Mouse (Mus musculus): Measurements from ENCODE around the gene Nupr1. TPM values are rescaled to one million over a fixed set of nuclear protein-coding genes. Genes with fewer than 3 reads are reported as not detected.

Nupr1 gene
- polyA plus RNA-seq, 1 experiment from 2014 or later: 3.4 TPM

DNA sequence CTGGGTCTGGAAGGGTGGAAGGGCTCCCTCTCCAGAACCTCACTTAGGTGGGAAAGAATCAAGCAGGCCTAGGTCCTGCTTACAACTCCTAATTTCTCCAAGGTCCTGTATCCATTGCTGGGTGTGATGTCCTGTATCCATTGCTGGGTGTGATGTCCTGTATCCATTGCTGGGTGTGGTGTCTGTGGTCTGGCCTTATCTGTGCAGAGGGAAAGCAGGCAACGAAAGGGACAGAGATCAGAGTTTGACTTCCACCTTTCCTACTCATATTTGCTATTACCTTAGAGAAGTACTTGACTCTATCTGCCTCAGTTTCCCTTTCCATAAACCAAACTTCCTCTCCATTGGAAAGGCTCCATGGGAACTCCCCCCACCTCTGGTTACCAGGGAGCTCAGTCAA is 7.3 kb downstream of the Nupr1 start:
- DNase-seq (ENCODE audit: low spot score) (no peak), ATAC-seq (replicated peaks; ENCODE audit: insufficient number of reproducible peaks, low FRiP score, low TSS enrichment, low read depth) (no peak)
- H3K9ac ChIP-seq (replicated peaks; ENCODE audit: low read length): no peak overlapping the region
- no peaks in the 10 kb centered on the region for H3K4me1 ChIP-seq (ENCODE audit: control insufficient read depth, insufficient read depth, low read length)
- H3K36me3 ChIP-seq (replicated peaks; ENCODE audit: control insufficient read depth, insufficient read depth, low read depth, low read length): no peaks in the 10 kb centered on the region
- H3K4me3 ChIP-seq (ENCODE audit: low read depth, low read length): no peak overlapping the region
- no peak overlapping the region for H3K4me2 ChIP-seq (ENCODE audit: low read depth, low read length)
- 91% methylated on average over 1 of the region's 1 CpGs for WGBS
- H3K27ac ChIP-seq (replicated peaks; ENCODE audit: low read depth, low read length): no peak overlapping the region
- H3K9me3 ChIP-seq (replicated peaks; ENCODE audit: control insufficient read depth, low read length): no peaks in the 10 kb centered on the region
- no peaks in the 10 kb centered on the region for H3K27me3 ChIP-seq (ENCODE audit: control insufficient read depth, insufficient read depth, low read length)

GRCm38 (mm10) chr7:126621452-126622359 is 9.0 kb downstream of the Nupr1 start:
- Histone ChIP-seq H3K4me3 (ENCODE audit: low read depth, low read length) (no peak overlapping the region), H3K4me1 (ENCODE audit: control insufficient read depth, insufficient read depth, low read length) (no peaks in the 10 kb centered on the region)
- 86% methylated on average over 9 of the region's 9 CpGs for WGBS

DNA sequence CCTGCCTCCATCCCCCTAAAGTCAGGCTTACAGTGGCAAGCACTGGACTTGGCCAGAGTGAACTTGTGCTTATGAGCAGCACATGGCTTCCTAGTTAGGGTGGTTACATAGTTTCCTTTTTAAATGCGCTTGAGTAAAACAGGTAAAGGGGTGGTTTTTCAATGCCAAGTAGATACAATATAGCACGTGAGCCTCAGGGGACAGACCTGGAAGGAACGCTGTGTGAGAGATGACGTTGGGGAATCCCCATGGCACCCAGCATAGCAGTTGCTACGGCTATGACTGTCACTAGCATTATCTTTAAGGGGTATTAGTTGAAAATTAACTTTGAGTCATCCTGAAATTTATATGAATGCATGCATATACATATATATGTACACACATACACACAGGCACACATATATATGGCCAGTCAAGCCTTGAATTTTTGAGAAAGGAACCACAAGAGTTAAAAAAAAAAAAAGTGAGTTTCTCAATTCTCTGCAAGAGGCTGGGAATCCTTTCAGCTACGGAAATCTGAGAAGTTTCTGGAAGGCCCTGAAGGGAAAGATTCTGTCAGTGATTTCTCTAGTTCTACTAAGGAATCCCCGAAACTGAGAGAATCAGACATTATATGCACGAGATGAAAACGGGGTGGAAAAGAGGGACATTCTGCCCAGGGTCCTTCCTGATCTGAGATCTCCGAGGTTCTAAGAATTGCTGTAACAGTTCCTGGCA is 10.9 kb downstream of the Nupr1 start:
- ATAC-seq (replicated peaks; ENCODE audit: insufficient number of reproducible peaks, low FRiP score, low TSS enrichment, low read depth): no peak
- 76% methylated on average over 10 of the region's 10 CpGs for WGBS
- no peak overlapping the region for H3K4me2 ChIP-seq (ENCODE audit: low read depth, low read length)

More at GRCm38 (mm10) chr7:126621452-126622359, 9.0 kb downstream of the Nupr1 start:
- H3K27me3 ChIP-seq (ENCODE audit: control insufficient read depth, insufficient read depth, low read length): no peaks in the 10 kb centered on the region
- no peaks in the 10 kb centered on the region for H3K36me3 ChIP-seq (replicated peaks; ENCODE audit: control insufficient read depth, insufficient read depth, low read depth, low read length)
- H3K4me2 ChIP-seq (ENCODE audit: low read depth, low read length): no peak overlapping the region
- ATAC-seq (replicated peaks; ENCODE audit: insufficient number of reproducible peaks, low FRiP score, low TSS enrichment, low read depth) (no peak), DNase-seq (ENCODE audit: low spot score) (no peak)
- H3K27ac ChIP-seq (replicated peaks; ENCODE audit: low read depth, low read length): no peak overlapping the region
- no peak overlapping the region for H3K9ac ChIP-seq (replicated peaks; ENCODE audit: low read length)
- H3K9me3 ChIP-seq (replicated peaks; ENCODE audit: control insufficient read depth, low read length): no peaks in the 10 kb centered on the region

GRCm38 (mm10) chr7:126616707-126617106 is 14.0 kb downstream of the Nupr1 start:
- no peak for ATAC-seq (replicated peaks; ENCODE audit: insufficient number of reproducible peaks, low FRiP score, low TSS enrichment, low read depth)
- Histone ChIP-seq H3K4me1 (ENCODE audit: control insufficient read depth, insufficient read depth, low read length) (no peaks in the 10 kb centered on the region), H3K36me3 (replicated peaks; ENCODE audit: control insufficient read depth, insufficient read depth, low read depth, low read length) (no peaks in the 10 kb centered on the region), H3K27ac (replicated peaks; ENCODE audit: low read depth, low read length) (no peak overlapping the region), H3K9ac (replicated peaks; ENCODE audit: low read length) (no peak overlapping the region), H3K27me3 (ENCODE audit: control insufficient read depth, insufficient read depth, low read length) (no peaks in the 10 kb centered on the region), H3K4me2 (ENCODE audit: low read depth, low read length) (no peak overlapping the region), H3K4me3 (ENCODE audit: low read depth, low read length) (no peak overlapping the region), H3K9me3 (replicated peaks; ENCODE audit: control insufficient read depth, low read length) (no peaks in the 10 kb centered on the region)
- DNase-seq (ENCODE audit: low spot score): no peak
- 76% methylated on average over 3 of the region's 3 CpGs for WGBS

More for the DNA sequence above, 10.9 kb downstream of the Nupr1 start:
- H3K4me1 ChIP-seq (ENCODE audit: control insufficient read depth, insufficient read depth, low read length): no peaks in the 10 kb centered on the region
- no peaks in the 10 kb centered on the region for H3K27me3 ChIP-seq (ENCODE audit: control insufficient read depth, insufficient read depth, low read length)
- H3K36me3 ChIP-seq (replicated peaks; ENCODE audit: control insufficient read depth, insufficient read depth, low read depth, low read length): no peaks in the 10 kb centered on the region
- no peak overlapping the region for H3K27ac ChIP-seq (replicated peaks; ENCODE audit: low read depth, low read length)
- no peak for DNase-seq (ENCODE audit: low spot score)
- no peaks in the 10 kb centered on the region for H3K9me3 ChIP-seq (replicated peaks; ENCODE audit: control insufficient read depth, low read length)
- no peak overlapping the region for H3K4me3 ChIP-seq (ENCODE audit: low read depth, low read length)
- H3K9ac ChIP-seq (replicated peaks; ENCODE audit: low read length): no peak overlapping the region

DNA sequence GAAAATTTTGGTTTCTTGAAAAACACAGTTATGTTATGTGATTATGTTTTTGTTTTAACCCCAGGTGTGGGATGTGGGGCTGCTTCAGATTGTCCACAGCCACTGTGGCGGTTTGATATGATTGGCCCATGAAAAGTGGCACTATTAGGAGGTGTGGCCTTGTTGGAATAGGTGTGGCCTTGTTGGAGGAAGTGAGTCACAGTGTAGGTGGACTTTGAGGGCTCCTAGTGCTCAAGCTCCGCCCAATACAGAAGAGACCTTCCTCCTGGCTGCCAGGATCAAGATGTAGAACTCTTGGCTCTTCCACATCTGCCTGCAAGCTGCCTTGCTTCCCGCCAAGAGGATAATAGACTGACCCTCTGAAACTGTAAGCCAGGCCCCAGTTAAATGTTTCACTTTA is 17.9 kb downstream of the Nupr1 start:
- no peaks in the 10 kb centered on the region for H3K4me1 ChIP-seq (ENCODE audit: control insufficient read depth, insufficient read depth, low read length)
- 73% methylated on average over 3 of the region's 3 CpGs for WGBS
- no peak overlapping the region for H3K9ac ChIP-seq (replicated peaks; ENCODE audit: low read length)
- ATAC-seq (replicated peaks; ENCODE audit: insufficient number of reproducible peaks, low FRiP score, low TSS enrichment, low read depth) (no peak), DNase-seq (ENCODE audit: low spot score) (no peak)
- no peaks in the 10 kb centered on the region for H3K36me3 ChIP-seq (replicated peaks; ENCODE audit: control insufficient read depth, insufficient read depth, low read depth, low read length)
- no peaks in the 10 kb centered on the region for H3K27me3 ChIP-seq (ENCODE audit: control insufficient read depth, insufficient read depth, low read length)
- no peaks in the 10 kb centered on the region for H3K9me3 ChIP-seq (replicated peaks; ENCODE audit: control insufficient read depth, low read length)
- H3K4me3 ChIP-seq (ENCODE audit: low read depth, low read length): no peak overlapping the region
- H3K27ac ChIP-seq (replicated peaks; ENCODE audit: low read depth, low read length): no peak overlapping the region
- H3K4me2 ChIP-seq (ENCODE audit: low read depth, low read length): no peak overlapping the region

DNA sequence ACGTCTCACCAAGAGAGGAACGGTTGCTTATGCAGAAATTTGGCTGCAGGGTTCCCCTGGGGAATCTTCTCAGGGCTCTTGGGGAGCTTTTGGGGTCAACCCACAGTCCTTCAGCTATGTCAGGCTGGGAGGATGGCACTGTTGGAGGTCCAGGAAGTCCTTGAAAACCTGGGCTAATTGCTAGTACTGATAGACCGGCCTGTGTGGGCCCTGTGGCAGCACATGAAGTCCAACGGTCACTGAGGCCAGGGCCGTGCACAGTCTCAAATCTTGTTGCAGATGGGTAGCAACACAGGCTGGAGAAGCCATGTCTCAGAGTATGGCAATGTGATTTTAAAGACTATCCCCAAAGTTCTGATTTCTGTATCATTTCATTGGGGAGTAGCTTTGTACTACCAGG is 22.9 kb downstream of the Nupr1 start:
- WGBS: 81% methylated on average over 5 of the region's 5 CpGs
- Histone ChIP-seq H3K36me3 (replicated peaks; ENCODE audit: control insufficient read depth, insufficient read depth, low read depth, low read length) (no peaks in the 10 kb centered on the region), H3K27me3 (ENCODE audit: control insufficient read depth, insufficient read depth, low read length) (no peaks in the 10 kb centered on the region), H3K27ac (replicated peaks; ENCODE audit: low read depth, low read length) (no peak overlapping the region), H3K9me3 (replicated peaks; ENCODE audit: control insufficient read depth, low read length) (no peaks in the 10 kb centered on the region), H3K4me3 (ENCODE audit: low read depth, low read length) (no peak overlapping the region), H3K4me1 (ENCODE audit: control insufficient read depth, insufficient read depth, low read length) (no peaks in the 10 kb centered on the region), H3K9ac (replicated peaks; ENCODE audit: low read length) (no peak overlapping the region), H3K4me2 (ENCODE audit: low read depth, low read length) (no peak overlapping the region)
- ATAC-seq (replicated peaks; ENCODE audit: insufficient number of reproducible peaks, low FRiP score, low TSS enrichment, low read depth) (no peak), DNase-seq (ENCODE audit: low spot score) (no peak)

- WGBS: 66% methylated on average over 3 of the region's 3 CpGs
Measured at GRCm38 (mm10) chr7:126607064-126607463, 23.6 kb downstream of the Nupr1 start.

GRCm38 (mm10) chr7:126606611-126607010 is 24.1 kb downstream of the Nupr1 start:
- ATAC-seq (replicated peaks; ENCODE audit: insufficient number of reproducible peaks, low FRiP score, low TSS enrichment, low read depth) (no peak), DNase-seq (ENCODE audit: low spot score) (no peak)
- WGBS: 75% methylated on average over 5 of the region's 5 CpGs
- H3K9ac ChIP-seq (replicated peaks; ENCODE audit: low read length): no peak overlapping the region
- H3K9me3 ChIP-seq (replicated peaks; ENCODE audit: control insufficient read depth, low read length): no peaks in the 10 kb centered on the region
- no peak overlapping the region for H3K4me2 ChIP-seq (ENCODE audit: low read depth, low read length)
- no peaks in the 10 kb centered on the region for H3K36me3 ChIP-seq (replicated peaks; ENCODE audit: control insufficient read depth, insufficient read depth, low read depth, low read length)
- H3K4me3 ChIP-seq (ENCODE audit: low read depth, low read length): no peak overlapping the region
- no peaks in the 10 kb centered on the region for H3K4me1 ChIP-seq (ENCODE audit: control insufficient read depth, insufficient read depth, low read length)
- H3K27me3 ChIP-seq (ENCODE audit: control insufficient read depth, insufficient read depth, low read length): no peaks in the 10 kb centered on the region
- no peak overlapping the region for H3K27ac ChIP-seq (replicated peaks; ENCODE audit: low read depth, low read length)

More at GRCm38 (mm10) chr7:126607064-126607463, 23.6 kb downstream of the Nupr1 start:
- no peak overlapping the region for H3K9ac ChIP-seq (replicated peaks; ENCODE audit: low read length)
- no peaks in the 10 kb centered on the region for H3K9me3 ChIP-seq (replicated peaks; ENCODE audit: control insufficient read depth, low read length)
- DNase-seq (ENCODE audit: low spot score) (no peak), ATAC-seq (replicated peaks; ENCODE audit: insufficient number of reproducible peaks, low FRiP score, low TSS enrichment, low read depth) (no peak)
- H3K4me3 ChIP-seq (ENCODE audit: low read depth, low read length): no peak overlapping the region
- H3K27me3 ChIP-seq (ENCODE audit: control insufficient read depth, insufficient read depth, low read length): no peaks in the 10 kb centered on the region
- no peak overlapping the region for H3K4me2 ChIP-seq (ENCODE audit: low read depth, low read length)
- no peaks in the 10 kb centered on the region for H3K4me1 ChIP-seq (ENCODE audit: control insufficient read depth, insufficient read depth, low read length)
- no peak overlapping the region for H3K27ac ChIP-seq (replicated peaks; ENCODE audit: low read depth, low read length)
- no peaks in the 10 kb centered on the region for H3K36me3 ChIP-seq (replicated peaks; ENCODE audit: control insufficient read depth, insufficient read depth, low read depth, low read length)

Data from embryonic facial prominence, embryonic 11.5 days (tissue).